Mouse (Mus musculus) testis, postnatal 10 days (tissue): ENCODE results near the gene Gpr19.

Experiments used
- DNase-seq: peaks from one replicate; pipeline ENCODE4 v3.0.0; 2021; ENCODE audit warnings: low spot score

Gene Gpr19

DNA sequence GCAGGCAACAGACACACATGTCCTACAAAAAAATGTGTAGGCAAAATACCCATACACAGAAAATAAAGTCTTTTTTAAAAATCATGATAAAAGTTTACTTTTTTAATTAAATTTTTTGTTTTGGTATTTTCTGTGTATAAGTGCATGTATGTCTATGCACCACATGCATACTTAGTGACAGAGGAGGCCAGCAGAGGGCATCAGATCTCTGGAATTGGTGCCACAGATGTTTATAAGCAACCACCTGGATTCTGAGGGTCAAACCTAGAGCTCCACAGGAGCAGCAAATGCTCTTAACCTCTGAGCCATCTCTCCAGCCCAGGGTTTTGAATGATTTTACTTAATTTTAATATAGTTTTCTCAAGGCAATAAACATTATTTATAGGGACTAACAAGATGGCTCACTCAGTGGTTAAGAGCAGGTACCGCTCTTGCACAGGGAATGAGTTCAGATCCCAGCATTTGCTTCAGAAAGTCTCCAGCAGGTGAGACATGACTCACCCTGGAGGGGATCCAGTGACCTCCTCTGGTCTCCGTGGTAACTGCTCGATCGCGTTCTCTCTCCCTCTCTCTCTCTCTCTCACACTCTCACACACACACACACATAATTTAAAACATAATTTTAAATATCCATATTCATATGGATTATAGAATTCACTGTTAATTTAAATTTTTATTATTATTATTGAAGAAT lies 50.0 kb downstream of the Gpr19 start:
- DNase-seq: no peak

GRCm38 (mm10) chr6:134847550-134847949 lies 50.8 kb downstream of the Gpr19 start:
- DNase-seq: no peak

DNA sequence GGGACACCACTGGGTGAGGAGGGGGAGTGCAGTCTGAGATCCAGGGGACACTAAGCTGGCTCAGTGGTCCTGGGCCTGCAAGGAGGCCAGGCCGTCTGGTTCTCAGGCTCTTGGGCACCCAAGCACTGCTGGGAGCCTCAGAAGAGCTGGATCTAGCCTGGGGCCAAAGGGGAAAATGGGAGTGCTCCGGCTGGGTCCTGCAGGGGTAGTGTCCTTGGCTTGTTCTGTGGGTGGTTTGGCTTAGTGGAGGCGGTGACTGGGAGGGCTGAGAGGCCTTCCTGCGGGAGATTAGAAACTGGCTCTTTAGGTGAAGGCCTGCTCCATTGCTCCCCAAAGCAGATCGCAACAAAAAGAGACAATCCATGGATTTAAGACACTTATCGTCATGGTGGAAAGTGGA lies 52.1 kb downstream of the Gpr19 start:
- DNase-seq: no peak

DNA sequence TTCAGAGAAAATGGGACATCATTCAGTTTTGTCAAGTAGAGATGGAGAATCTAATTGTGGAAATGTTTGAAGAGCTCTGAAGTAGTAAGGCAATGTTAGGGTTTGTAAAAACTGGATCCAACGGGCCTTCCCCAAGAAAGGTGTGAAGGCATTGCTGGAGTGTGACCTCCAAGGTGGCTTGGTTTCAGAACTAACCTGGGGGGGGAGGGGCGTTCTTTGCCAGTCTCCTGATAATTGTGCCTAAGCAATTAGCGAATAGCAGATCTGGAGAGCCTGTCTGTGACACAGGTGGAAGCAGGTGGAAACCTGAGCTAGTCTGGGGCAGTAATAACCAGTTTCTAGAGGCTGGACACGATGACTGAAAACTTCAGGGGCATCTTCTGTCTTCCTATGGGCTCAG lies 52.7 kb downstream of the Gpr19 start:
- DNase-seq: no peak

DNA sequence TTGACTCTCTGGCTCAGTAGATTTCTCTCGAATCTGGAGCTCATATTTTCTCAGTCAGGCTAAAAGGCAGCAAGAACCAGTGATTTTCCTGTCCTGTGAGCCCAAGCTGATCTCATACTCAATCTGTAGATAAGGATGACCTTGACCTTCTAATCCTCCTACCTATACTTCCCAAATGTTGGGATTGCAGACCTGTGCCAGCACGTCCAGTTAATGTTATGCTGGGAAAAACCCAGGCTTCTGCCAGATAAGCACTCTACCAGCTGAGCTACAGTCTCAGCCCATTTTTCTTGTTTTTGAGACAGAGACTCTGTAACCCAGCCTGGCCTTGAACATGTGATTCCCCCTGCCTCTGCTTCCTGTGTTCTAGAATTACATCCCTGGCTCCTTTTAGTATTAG lies 58.0 kb downstream of the Gpr19 start:
- no peak for DNase-seq

- DNase-seq: no peak
Observed at GRCm38 (mm10) chr6:134838111-134838510, 60.3 kb downstream of the Gpr19 start.

DNA sequence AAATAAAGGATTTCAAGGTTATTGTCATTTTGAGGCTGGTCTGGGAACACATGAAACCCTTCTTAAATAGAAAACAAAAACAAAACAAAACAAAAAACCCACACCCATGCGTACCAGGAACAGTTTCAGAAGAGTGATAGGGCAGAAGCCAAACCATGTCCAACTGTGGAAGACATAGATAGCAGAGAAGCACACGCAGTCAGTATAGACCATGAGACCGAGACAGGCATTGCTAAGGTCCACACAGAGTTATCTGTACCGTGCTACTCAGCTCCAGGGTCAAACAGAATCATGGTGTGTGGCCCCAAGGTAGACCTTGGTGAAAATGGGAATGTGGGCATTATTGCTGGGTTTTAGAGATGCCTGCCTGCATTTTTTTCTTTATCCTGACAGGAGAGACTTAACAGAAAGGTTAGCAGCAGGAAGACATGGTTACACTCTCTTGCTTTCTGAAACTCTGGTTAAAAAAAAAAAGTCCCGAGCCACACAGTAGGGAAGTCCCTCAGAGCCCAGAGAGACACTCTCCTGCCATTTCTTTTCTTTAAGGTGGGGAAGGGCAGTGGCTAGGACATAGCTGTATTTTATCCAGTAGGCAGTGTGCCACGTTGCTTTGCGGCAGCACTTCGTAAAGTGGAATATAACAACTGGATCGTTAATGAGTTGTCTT lies 63.7 kb downstream of the Gpr19 start:
- DNase-seq: no peak

DNA sequence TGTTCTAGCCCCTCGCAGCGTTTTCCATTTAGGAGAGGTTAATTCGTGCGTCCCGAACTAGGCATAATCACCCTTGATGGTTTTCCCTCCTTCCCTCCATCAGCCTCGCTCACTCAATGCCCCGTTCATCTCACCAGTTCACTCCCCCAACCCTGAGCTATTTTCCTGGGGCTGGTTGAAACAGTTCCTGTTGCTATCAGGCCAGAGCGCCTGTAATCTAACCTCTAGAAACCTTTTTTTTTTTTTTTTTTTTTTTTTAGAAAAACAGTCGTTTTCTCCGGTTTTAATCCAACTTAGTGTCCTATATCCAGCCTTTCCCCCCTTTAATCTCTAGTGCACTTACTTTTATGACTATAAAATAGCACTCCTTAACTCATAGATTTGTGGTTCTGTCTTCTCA lies 67.6 kb downstream of the Gpr19 start:
- no peak for DNase-seq

DNA sequence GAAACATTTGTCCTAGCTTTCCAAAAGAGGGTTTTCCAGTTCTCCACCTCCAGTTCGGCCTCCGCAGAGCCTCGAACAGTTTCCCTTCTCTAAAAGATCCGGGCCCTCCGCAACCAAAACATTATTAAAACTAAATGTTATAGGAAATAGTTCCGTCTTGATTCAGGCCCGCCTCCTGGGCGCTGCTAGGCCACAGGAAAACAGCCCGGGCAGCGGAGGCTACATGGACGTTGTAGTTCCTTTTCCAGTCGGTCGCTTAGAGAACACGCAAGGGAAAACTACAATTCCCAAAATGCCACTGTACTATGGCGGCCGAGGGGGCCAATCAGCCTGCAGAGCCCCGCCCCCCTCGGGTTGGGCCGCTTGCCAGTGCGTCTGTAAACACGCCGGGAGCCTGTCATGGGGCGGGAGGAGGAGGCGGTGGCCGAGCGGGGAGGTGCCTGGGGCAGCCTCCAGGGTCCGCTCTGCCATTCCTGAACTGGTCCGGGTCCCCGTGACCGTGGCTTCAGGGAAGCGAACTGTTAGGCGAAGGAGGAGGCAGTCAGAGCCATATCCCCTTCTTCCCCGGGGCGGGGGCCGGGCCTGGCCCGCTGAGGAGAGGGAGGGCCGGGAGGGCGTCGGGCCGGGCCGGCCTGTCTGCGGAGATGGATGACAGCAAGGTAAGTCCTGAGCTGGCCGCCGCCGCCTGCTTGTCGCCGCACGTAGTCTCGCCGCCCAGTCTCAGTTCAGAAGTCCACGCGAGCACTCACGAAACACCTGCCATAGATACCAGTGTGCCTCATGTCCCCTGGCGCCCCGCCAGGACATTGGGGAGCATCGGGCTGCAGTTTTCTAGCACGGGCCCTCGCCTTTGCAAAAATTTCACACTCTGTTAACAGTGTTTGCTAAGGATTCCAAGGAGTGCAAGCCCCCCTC lies 68.3 kb downstream of the Gpr19 start, which contains the start of gene Crebl2:
Crebl2 (plus strand) TSS at position 369 of the 915 bp plus-strand sequence.
- DNase-seq: peak; percentile 100

DNA sequence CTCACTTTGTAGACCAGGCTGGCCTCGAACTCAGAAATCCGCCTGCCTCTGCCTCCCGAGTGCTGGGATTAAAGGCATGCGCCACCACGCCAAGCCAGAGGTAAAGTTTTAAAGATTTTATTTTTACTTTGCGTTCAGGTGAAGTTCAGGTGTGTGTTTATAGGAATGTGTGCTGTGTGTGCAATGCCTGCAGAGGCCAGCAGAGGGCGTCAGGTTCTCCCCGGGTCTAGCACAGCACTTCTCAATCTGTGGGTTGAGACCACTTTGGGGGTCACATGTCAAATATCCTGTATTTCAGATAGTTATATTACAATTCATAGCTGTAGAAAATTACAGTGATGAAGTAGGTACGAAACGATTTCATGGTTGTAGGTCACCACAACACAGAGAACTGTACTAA lies 75.5 kb downstream of the Gpr19 start:
- DNase-seq: peak; percentile 54

DNA sequence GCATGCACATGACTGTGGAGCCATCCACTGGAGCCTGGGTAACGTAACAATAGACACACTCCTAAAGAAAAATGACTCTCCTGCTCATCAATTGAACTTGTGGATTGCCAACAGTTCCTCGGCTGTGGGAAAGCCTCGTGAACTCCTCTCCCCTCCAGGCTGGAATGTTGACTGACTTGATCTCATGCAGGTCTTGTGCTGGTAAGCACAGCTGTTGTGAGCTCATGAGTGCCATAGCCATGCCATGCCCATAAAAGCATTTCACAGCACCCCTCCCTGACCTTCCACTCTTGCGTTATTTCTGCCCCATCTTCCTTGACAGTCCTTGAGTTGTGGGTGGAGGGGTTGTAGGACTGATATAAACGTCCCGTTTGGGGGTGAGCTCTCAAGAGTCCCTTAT lies 78.0 kb downstream of the Gpr19 start:
- no peak for DNase-seq

DNA sequence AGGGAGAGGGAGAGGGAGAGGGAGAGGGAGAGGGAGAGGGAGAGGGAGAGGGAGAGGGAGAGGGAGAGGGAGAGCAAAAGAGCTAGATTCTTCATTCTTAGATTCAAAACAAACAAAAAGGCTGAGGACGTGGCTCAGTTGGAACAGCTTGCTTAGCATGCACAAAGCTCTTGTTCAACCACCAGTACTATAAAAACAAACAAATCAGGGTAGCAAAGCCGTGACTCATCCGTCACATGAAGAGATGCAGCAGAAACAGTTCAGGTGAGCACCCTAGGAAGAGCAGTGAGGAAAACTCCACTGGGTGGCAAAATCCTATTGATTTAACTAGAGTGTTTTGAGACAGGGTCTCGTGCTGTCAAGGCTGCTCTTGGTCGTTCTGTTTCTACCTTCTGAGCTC lies 78.6 kb downstream of the Gpr19 start:
- no peak for DNase-seq
